Comparison of ENCODE assay signal across 20 mouse cellular contexts in the genomic region with DNA sequence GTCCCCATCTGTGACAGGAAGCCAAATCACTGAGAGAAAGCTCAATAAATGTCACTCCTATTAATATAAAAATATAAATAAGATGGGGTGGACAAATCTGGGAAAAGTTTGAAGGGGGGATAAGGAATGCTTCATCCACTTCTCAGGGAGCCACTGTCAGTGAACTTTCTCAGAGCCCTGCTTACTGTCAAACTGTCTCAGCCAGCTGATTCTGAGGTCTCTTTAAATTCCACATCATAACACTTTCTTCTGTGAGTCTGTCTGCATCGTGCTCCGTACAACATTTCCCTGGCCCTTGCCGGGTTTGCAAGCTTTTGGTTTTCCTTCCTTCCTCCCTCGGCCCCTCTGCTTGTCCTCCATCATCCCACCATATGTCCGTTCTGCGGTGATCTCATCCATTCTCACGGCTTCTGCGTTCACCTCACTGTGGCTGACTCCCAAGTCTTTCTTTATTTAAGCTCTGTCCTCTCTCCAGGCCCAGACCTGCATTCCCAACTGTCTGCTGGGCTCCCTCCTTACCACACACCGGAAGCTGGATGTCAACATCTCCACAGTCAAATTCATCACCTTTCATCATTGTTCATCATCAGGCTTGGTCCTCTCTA. TPM values are rescaled to one million over a fixed set of nuclear protein-coding genes. Genes with fewer than 3 reads are reported as not detected.
"Had no signal": no experiment of that assay in that cellular context is flagged by ENCODE, and none has a peak within 500 bp of the region (broad histone marks: within the 10 kb centered on the region; RNA-seq: fewer than 3 reads in every experiment).

No protein-coding gene starts in this region.

- DNase-seq: kidney, adult 11 months; kidney, adult 8-10 months; kidney, postnatal 10 days; liver; lung, adult 18-20 months; lung, postnatal 10 days; lung, postnatal 4 days had no signal

- H3K4me3 ChIP-seq: kidney, embryonic 15.5 days; limb, embryonic 10.5 days; limb, embryonic 13.5 days; liver, embryonic 12.5 days; liver, embryonic 15.5 days; lung, embryonic 15.5 days; midbrain, embryonic 12.5 days; myocyte; neural tube, embryonic 13.5 days had no signal

- H3K4me2 ChIP-seq: kidney, embryonic 15.5 days; limb, embryonic 13.5 days; liver, embryonic 12.5 days; liver, embryonic 15.5 days; lung, embryonic 15.5 days; midbrain, embryonic 12.5 days; neural tube, embryonic 13.5 days had no signal

- H3K9ac ChIP-seq: kidney, embryonic 15.5 days; limb, embryonic 13.5 days; liver, embryonic 12.5 days; liver, embryonic 15.5 days; lung, embryonic 15.5 days; midbrain, embryonic 12.5 days; neural tube, embryonic 13.5 days had no signal

- ATAC-seq: liver, embryonic 12.5 days; midbrain, embryonic 16.5 days had no signal

- H3K9me3 ChIP-seq: limb, embryonic 10.5 days; liver, embryonic 12.5 days; liver, embryonic 15.5 days; lung, embryonic 15.5 days had no signal

- H3K27ac ChIP-seq: kidney, embryonic 15.5 days; limb, embryonic 10.5 days; limb, embryonic 13.5 days; liver, embryonic 12.5 days; liver, embryonic 15.5 days; lung, embryonic 15.5 days; midbrain, embryonic 12.5 days; neural tube, embryonic 13.5 days had no signal

- H3K27me3 ChIP-seq: kidney, embryonic 15.5 days; limb, embryonic 13.5 days; liver, embryonic 12.5 days; liver, embryonic 15.5 days; midbrain, embryonic 12.5 days; neural tube, embryonic 13.5 days had no signal

- H3K4me1 ChIP-seq: liver, embryonic 12.5 days; liver, embryonic 15.5 days; lung, embryonic 15.5 days; midbrain, embryonic 12.5 days; neural tube, embryonic 13.5 days had no signal

- H3K36me3 ChIP-seq: kidney, embryonic 15.5 days; limb, embryonic 10.5 days; limb, embryonic 13.5 days; liver, embryonic 12.5 days; liver, embryonic 15.5 days; lung, embryonic 15.5 days; midbrain, embryonic 12.5 days; neural tube, embryonic 13.5 days had no signal

RNA-seq across cellular contexts. Expression of a gene that starts 29.3 kb away (rescaled TPM):
- polyA plus RNA-seq: kidney, embryonic 15.5 days; limb, embryonic 10.5 days; limb, embryonic 13.5 days; liver, embryonic 12.5 days; liver, embryonic 15.5 days; lung, embryonic 15.5 days; midbrain, embryonic 12.5 days; midbrain, embryonic 16.5 days; myocyte; neural tube, embryonic 13.5 days; small intestine, adult 2 months; spleen, adult 2 months; thymus, adult 2 months had no signal
